Mouse (Mus musculus): ENCODE data around the gene Rab6b. TPM values are rescaled to one million over a fixed set of nuclear protein-coding genes. Genes with fewer than 3 reads are reported as not detected.

Gene Rab6b
- polyA plus RNA-seq, 1 experiment from 2014 or later, result 4.5 TPM

GRCm38 (mm10) chr9:103207846-103208245 lies 96.3 kb downstream of the Rab6b start:
- peak overlapping the region; percentile 58 for H3K4me2 ChIP-seq (ENCODE audit: low read depth, low read length)
- ATAC-seq, result peak; percentile 90
- no peaks in the 10 kb centered on the region for H3K36me3 ChIP-seq (ENCODE audit: control insufficient read depth, insufficient read depth, low read length)
- no peaks in the 10 kb centered on the region for H3K9me3 ChIP-seq (ENCODE audit: control insufficient read depth, low read length)
- H3K4me3 ChIP-seq (ENCODE audit: low read length), result peak overlapping the region; percentile 28
- no peak overlapping the region for H3K27ac ChIP-seq (ENCODE audit: low read length)
- peak overlapping the region; percentile 40 for H3K9ac ChIP-seq (ENCODE audit: low read depth, low read length)
- H3K27me3 ChIP-seq (replicated peaks; ENCODE audit: control insufficient read depth, insufficient read depth, low read length), result no peaks in the 10 kb centered on the region
- WGBS, result 11% methylated on average over 16 of the region's 16 CpGs
- H3K4me1 ChIP-seq (ENCODE audit: control insufficient read depth, insufficient read depth, low read length), result peaks cover 3% of the 10 kb centered on the region; the same call in 1 of the 2 replicates

DNA sequence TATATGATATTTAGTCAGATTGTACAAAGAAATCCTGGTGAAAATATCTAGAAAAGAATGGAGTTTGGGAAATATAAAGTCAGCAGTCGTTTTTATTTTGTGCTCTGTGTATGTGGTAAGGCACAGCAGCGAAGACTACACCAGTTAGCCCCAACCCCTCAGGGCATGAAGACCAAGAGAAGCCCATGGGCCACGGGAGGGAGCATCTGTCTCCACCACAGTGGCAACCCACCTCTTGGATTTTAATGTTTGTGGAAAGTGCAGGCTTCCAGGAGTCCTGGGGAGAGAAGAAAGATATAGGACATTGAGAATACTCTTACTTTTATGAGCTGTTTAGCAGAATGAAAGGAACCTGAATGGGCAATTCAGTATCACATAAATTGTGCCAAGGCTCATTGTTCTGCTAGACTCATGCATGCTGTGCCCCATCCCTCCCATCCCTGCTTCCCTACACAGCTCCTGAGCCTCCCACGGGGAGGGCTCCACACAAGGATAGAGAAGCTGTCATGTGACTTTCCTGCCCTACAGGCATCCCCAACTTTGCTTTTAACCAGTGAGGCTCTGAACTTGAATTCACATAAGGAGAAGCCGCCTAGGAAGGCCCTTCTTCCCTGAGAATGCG lies 97.3 kb downstream of the Rab6b start:
- no peak overlapping the region for H3K4me3 ChIP-seq (ENCODE audit: low read length)
- no peak overlapping the region for H3K4me2 ChIP-seq (ENCODE audit: low read depth, low read length)
- no peak overlapping the region for H3K9ac ChIP-seq (ENCODE audit: low read depth, low read length)
- H3K36me3 ChIP-seq (ENCODE audit: control insufficient read depth, insufficient read depth, low read length), result no peaks in the 10 kb centered on the region
- no peaks in the 10 kb centered on the region for H3K9me3 ChIP-seq (ENCODE audit: control insufficient read depth, low read length)
- ATAC-seq, result no peak
- peaks cover 3% of the 10 kb centered on the region; the same call in 1 of the 2 replicates for H3K4me1 ChIP-seq (ENCODE audit: control insufficient read depth, insufficient read depth, low read length)
- H3K27ac ChIP-seq (ENCODE audit: low read length), result no peak overlapping the region
- WGBS, result 62% methylated on average over 6 of the region's 6 CpGs
- no peaks in the 10 kb centered on the region for H3K27me3 ChIP-seq (replicated peaks; ENCODE audit: control insufficient read depth, insufficient read depth, low read length)

GRCm38 (mm10) chr9:103212654-103213420 lies 101.2 kb downstream of the Rab6b start:
- no peaks in the 10 kb centered on the region for H3K9me3 ChIP-seq (ENCODE audit: control insufficient read depth, low read length)
- 74% methylated on average over 28 of the region's 28 CpGs for whole genome bisulfite sequencing
- H3K27me3 ChIP-seq (replicated peaks; ENCODE audit: control insufficient read depth, insufficient read depth, low read length), result no peaks in the 10 kb centered on the region
- H3K4me1 ChIP-seq (ENCODE audit: control insufficient read depth, insufficient read depth, low read length), result peaks cover 2% of the 10 kb centered on the region; the same call in 1 of the 2 replicates
- no peak for ATAC-seq
- 0 out of 2 replicates have a peak overlapping the region, but pooled peaks have one; percentile 19 for H3K4me2 ChIP-seq (ENCODE audit: low read depth, low read length)
- H3K36me3 ChIP-seq (ENCODE audit: control insufficient read depth, insufficient read depth, low read length), result no peaks in the 10 kb centered on the region
- H3K4me3 ChIP-seq (ENCODE audit: low read length), result no peak overlapping the region
- no peak overlapping the region for H3K27ac ChIP-seq (ENCODE audit: low read length)
- H3K9ac ChIP-seq (ENCODE audit: low read depth, low read length), result no peak overlapping the region

- Histone ChIP-seq H3K9ac (ENCODE audit: low read depth, low read length) (no peak overlapping the region), H3K27ac (ENCODE audit: low read length) (no peak overlapping the region), H3K4me2 (ENCODE audit: low read depth, low read length) (no peak overlapping the region), H3K4me3 (ENCODE audit: low read length) (no peak overlapping the region), H3K4me1 (ENCODE audit: control insufficient read depth, insufficient read depth, low read length) (no peaks in the 10 kb centered on the region), H3K27me3 (replicated peaks; ENCODE audit: control insufficient read depth, insufficient read depth, low read length) (no peaks in the 10 kb centered on the region), H3K36me3 (ENCODE audit: control insufficient read depth, insufficient read depth, low read length) (no peaks in the 10 kb centered on the region), H3K9me3 (ENCODE audit: control insufficient read depth, low read length) (no peaks in the 10 kb centered on the region)
- 71% methylated on average over 2 of the region's 2 CpGs for WGBS
- no peak for ATAC-seq
These were observed 102.0 kb downstream of the Rab6b start for GRCm38 (mm10) chr9:103213631-103214030.

DNA sequence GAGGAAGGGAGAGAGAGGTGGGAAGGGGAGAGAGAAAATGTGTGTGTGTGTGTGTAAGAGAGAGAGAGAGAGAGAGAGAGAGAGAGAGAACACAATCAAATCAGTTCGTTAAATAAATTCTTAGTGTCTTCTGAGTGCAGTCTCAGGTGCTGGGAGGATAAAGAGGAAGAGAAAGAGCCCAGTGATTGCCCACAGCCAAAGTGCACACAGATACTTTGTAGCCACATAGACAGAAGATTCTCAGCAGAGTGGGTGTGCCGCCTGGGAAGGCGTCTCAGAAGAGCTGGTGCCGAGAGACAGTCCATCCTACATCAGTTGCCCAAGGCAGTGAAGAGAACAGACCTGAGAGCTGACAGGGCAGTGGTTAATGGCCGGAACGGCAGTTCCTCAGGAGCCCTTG lies 102.7 kb downstream of the Rab6b start:
- Histone ChIP-seq H3K27ac (ENCODE audit: low read length) (no peak overlapping the region), H3K9ac (ENCODE audit: low read depth, low read length) (no peak overlapping the region), H3K4me1 (ENCODE audit: control insufficient read depth, insufficient read depth, low read length) (no peaks in the 10 kb centered on the region), H3K36me3 (ENCODE audit: control insufficient read depth, insufficient read depth, low read length) (no peaks in the 10 kb centered on the region), H3K4me3 (ENCODE audit: low read length) (no peak overlapping the region), H3K4me2 (ENCODE audit: low read depth, low read length) (no peak overlapping the region), H3K9me3 (ENCODE audit: control insufficient read depth, low read length) (no peaks in the 10 kb centered on the region), H3K27me3 (replicated peaks; ENCODE audit: control insufficient read depth, insufficient read depth, low read length) (no peaks in the 10 kb centered on the region)
- ATAC-seq, result no peak
- WGBS, result 81% methylated on average over 6 of the region's 6 CpGs

- no peak overlapping the region for H3K4me2 ChIP-seq (ENCODE audit: low read depth, low read length)
- no peaks in the 10 kb centered on the region for H3K27me3 ChIP-seq (replicated peaks; ENCODE audit: control insufficient read depth, insufficient read depth, low read length)
- no peak overlapping the region for H3K9ac ChIP-seq (ENCODE audit: low read depth, low read length)
- no peaks in the 10 kb centered on the region for H3K9me3 ChIP-seq (ENCODE audit: control insufficient read depth, low read length)
- WGBS, result 95% methylated on average over 7 of the region's 7 CpGs
- no peaks in the 10 kb centered on the region for H3K36me3 ChIP-seq (ENCODE audit: control insufficient read depth, insufficient read depth, low read length)
- H3K27ac ChIP-seq (ENCODE audit: low read length), result no peak overlapping the region
- H3K4me1 ChIP-seq (ENCODE audit: control insufficient read depth, insufficient read depth, low read length), result no peaks in the 10 kb centered on the region
- ATAC-seq, result no peak
- H3K4me3 ChIP-seq (ENCODE audit: low read length), result no peak overlapping the region
These were observed 113.1 kb downstream of the Rab6b start for GRCm38 (mm10) chr9:103224721-103225120.

DNA sequence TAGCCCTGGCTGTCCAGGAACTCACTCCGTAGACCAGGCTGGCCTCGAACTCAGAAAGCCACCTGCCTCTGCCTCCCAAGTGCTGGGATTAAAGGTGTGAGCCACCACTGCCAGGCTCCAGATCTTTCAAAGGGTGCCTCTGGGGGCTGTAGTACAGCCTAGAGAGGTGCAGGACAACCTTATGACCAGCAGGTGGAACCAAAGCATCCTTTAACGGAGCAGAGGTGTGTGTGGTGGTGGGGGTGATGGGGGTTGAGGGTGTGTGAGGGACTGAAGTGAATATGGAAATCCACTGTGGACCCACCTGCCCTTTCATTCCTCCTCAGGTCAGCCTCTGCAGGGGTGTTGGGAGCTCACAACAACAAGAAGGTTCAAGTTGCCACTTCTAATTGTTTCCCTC lies 113.9 kb downstream of the Rab6b start:
- H3K9ac ChIP-seq (ENCODE audit: low read depth, low read length), result no peak overlapping the region
- H3K27ac ChIP-seq (ENCODE audit: low read length), result no peak overlapping the region
- no peak for ATAC-seq
- H3K27me3 ChIP-seq (replicated peaks; ENCODE audit: control insufficient read depth, insufficient read depth, low read length), result no peaks in the 10 kb centered on the region
- 57% methylated on average over 3 of the region's 3 CpGs for WGBS
- H3K36me3 ChIP-seq (ENCODE audit: control insufficient read depth, insufficient read depth, low read length), result no peaks in the 10 kb centered on the region
- no peaks in the 10 kb centered on the region for H3K4me1 ChIP-seq (ENCODE audit: control insufficient read depth, insufficient read depth, low read length)
- H3K4me3 ChIP-seq (ENCODE audit: low read length), result no peak overlapping the region
- H3K9me3 ChIP-seq (ENCODE audit: control insufficient read depth, low read length), result no peaks in the 10 kb centered on the region
- no peak overlapping the region for H3K4me2 ChIP-seq (ENCODE audit: low read depth, low read length)

- Histone ChIP-seq H3K4me2 (ENCODE audit: low read depth, low read length) (no peak overlapping the region), H3K4me3 (ENCODE audit: low read length) (no peak overlapping the region), H3K9me3 (ENCODE audit: control insufficient read depth, low read length) (no peaks in the 10 kb centered on the region), H3K9ac (ENCODE audit: low read depth, low read length) (no peak overlapping the region), H3K4me1 (ENCODE audit: control insufficient read depth, insufficient read depth, low read length) (no peaks in the 10 kb centered on the region), H3K27ac (ENCODE audit: low read length) (no peak overlapping the region), H3K27me3 (replicated peaks; ENCODE audit: control insufficient read depth, insufficient read depth, low read length) (no peaks in the 10 kb centered on the region), H3K36me3 (ENCODE audit: control insufficient read depth, insufficient read depth, low read length) (no peaks in the 10 kb centered on the region)
- 90% methylated on average over 15 of the region's 15 CpGs for whole genome bisulfite sequencing
- ATAC-seq, result no peak
These were observed 115.2 kb downstream of the Rab6b start for GRCm38 (mm10) chr9:103226806-103227205.

- H3K4me3 ChIP-seq (ENCODE audit: low read length), result no peak overlapping the region
- H3K9me3 ChIP-seq (ENCODE audit: control insufficient read depth, low read length), result no peaks in the 10 kb centered on the region
- H3K36me3 ChIP-seq (ENCODE audit: control insufficient read depth, insufficient read depth, low read length), result no peaks in the 10 kb centered on the region
- H3K27me3 ChIP-seq (replicated peaks; ENCODE audit: control insufficient read depth, insufficient read depth, low read length), result no peaks in the 10 kb centered on the region
- no peak overlapping the region for H3K9ac ChIP-seq (ENCODE audit: low read depth, low read length)
- no peak overlapping the region for H3K4me2 ChIP-seq (ENCODE audit: low read depth, low read length)
- no peaks in the 10 kb centered on the region for H3K4me1 ChIP-seq (ENCODE audit: control insufficient read depth, insufficient read depth, low read length)
- WGBS, result 90% methylated on average over 16 of the region's 16 CpGs
- no peak for ATAC-seq
- no peak overlapping the region for H3K27ac ChIP-seq (ENCODE audit: low read length)
These were observed 116.2 kb downstream of the Rab6b start for GRCm38 (mm10) chr9:103227760-103228159.
